22 mouse cellular contexts compared by ENCODE assay signal in genomic region chr10:99047551-99047940, GRCm38 (mm10). TPM values are rescaled to one million over a fixed set of nuclear protein-coding genes. Genes with fewer than 3 reads are reported as not detected.
A peak's percentile ranks its signal among the peaks of the same experiment; 100 is the strongest.
DNase-seq lines count a peak whose midpoint lies in the region; ATAC-seq lines count a peak whose summit lies in the region.
"Had no signal": no experiment of that assay in that cellular context is flagged by ENCODE, and none has a peak within 500 bp of the region (broad histone marks: within the 10 kb centered on the region; RNA-seq: fewer than 3 reads in every experiment).

No protein-coding gene starts in this region.

- DNase-seq in heart, adult 11 months: peak; percentile 28
- DNase-seq in heart, adult 18-20 months: no peak
- peak; percentile 32 for DNase-seq in 3134 (ENCODE audit: extremely low read depth, insufficient read length, low spot score)
- DNase-seq in NIH3T3 (ENCODE audit: low read depth): peak; percentile 62
- no peak for DNase-seq in right cerebral cortex, postnatal 25 days
- DNase-seq: adrenal gland, postnatal 14 days; cerebellum, adult 11 months; cerebellum, adult 2 months; cerebellum, adult 9-11 months; cerebellum, postnatal 25 days; forebrain, postnatal 0 days; gastrocnemius, adult 2 months; gastrocnemius, postnatal 14 days; heart, adult 2 months; heart, postnatal 14 days; heart, postnatal 4 days had no signal

- ATAC-seq in megakaryocyte, adult 5-6 weeks (ENCODE audit: poor library complexity, severe bottlenecking): no peak
- ATAC-seq: CD4-positive, CD25-positive, alpha-beta regulatory T cell, adult 4 months; forebrain, embryonic 14.5 days; forebrain, postnatal 0 days; hindbrain, postnatal 0 days; inflammation-experienced regulatory T-cells, adult 6 months; intestine, embryonic 16.5 days had no signal

RNA-seq across cellular contexts. Expression of gene Poc1b, which starts 59.3 kb away (rescaled TPM):
- total RNA-seq in heart, adult 18-20 months (2021): 1 to 10 TPM; 6.4 to 8.7 TPM
- total RNA-seq in megakaryocyte, adult 5-6 weeks (2015): 18.5 and 22.2 TPM in 2 replicates
- total RNA-seq in megakaryocyte, adult 5-6 weeks (2017): 9.0 and 9.1 TPM in 2 replicates

Comparison
In these comparisons a context has a peak if more than half of its experiments do, and no peak if none do; other contexts are left out.
1. DNase-seq: peak in heart, adult 11 months (single experiment), 3134 (single experiment) and NIH3T3 (single experiment); none in heart, adult 18-20 months (0 of 2) and right cerebral cortex, postnatal 25 days (single experiment).